Mouse (Mus musculus): Measurements from ENCODE around the gene Dtnb.
"Not testable (repeated sequence)": the region's sequence is repeated elsewhere in the genome, so short reads cannot be mapped to it uniquely, and the experiment has no call there.

The Dtnb gene

GRCm38 (mm10) chr12:3571787-3572580, at the start of gene Dtnb:
Gene Dtnb (plus strand): TSS chr12:3572381.
- DNase-seq = peak; percentile 83

GRCm38 (mm10) chr12:3525536-3525935, 46.6 kb upstream of the Dtnb start:
- DNase-seq = no peak

- DNase-seq = not testable (repeated sequence)
These were observed 36.7 kb upstream of the Dtnb start for GRCm38 (mm10) chr12:3535446-3535845.

GRCm38 (mm10) chr12:3537616-3538015, 34.6 kb upstream of the Dtnb start:
- DNase-seq = no peak

GRCm38 (mm10) chr12:3538036-3538435, 34.1 kb upstream of the Dtnb start:
- no peak for DNase-seq

- no peak for DNase-seq
These were observed 32.6 kb upstream of the Dtnb start for GRCm38 (mm10) chr12:3539605-3540004.

GRCm38 (mm10) chr12:3540871-3541270, 31.3 kb upstream of the Dtnb start:
- DNase-seq = no peak

GRCm38 (mm10) chr12:3545451-3545850, 26.7 kb upstream of the Dtnb start:
- no peak for DNase-seq

GRCm38 (mm10) chr12:3546121-3546658, 26.0 kb upstream of the Dtnb start:
- DNase-seq = no peak

- no peak for DNase-seq
These were observed 25.4 kb upstream of the Dtnb start for GRCm38 (mm10) chr12:3546781-3547180.

- DNase-seq = no peak
These were observed 24.7 kb upstream of the Dtnb start for GRCm38 (mm10) chr12:3547506-3547905.

GRCm38 (mm10) chr12:3547911-3548310, 24.3 kb upstream of the Dtnb start:
- no peak for DNase-seq

GRCm38 (mm10) chr12:3548582-3549211, 23.5 kb upstream of the Dtnb start:
- DNase-seq = no peak

GRCm38 (mm10) chr12:3550280-3550679, 21.9 kb upstream of the Dtnb start:
- DNase-seq = no peak

- no peak for DNase-seq
These were observed 14.5 kb upstream of the Dtnb start for GRCm38 (mm10) chr12:3557414-3558319.

GRCm38 (mm10) chr12:3560596-3560995, 11.6 kb upstream of the Dtnb start:
- no peak for DNase-seq

- DNase-seq = no peak
These were observed 11.1 kb upstream of the Dtnb start for GRCm38 (mm10) chr12:3561032-3561431.

GRCm38 (mm10) chr12:3562806-3563205, 9.4 kb upstream of the Dtnb start:
- no peak for DNase-seq

GRCm38 (mm10) chr12:3563659-3564058, 8.5 kb upstream of the Dtnb start:
- DNase-seq = no peak

- DNase-seq = no peak
These were observed 3.7 kb upstream of the Dtnb start for GRCm38 (mm10) chr12:3568461-3568991.

- peak; percentile 19 for DNase-seq
These were observed 1.3 kb upstream of the Dtnb start for GRCm38 (mm10) chr12:3570711-3571400.
